Mouse (Mus musculus): ENCODE data around the gene B3gnt2. TPM values are rescaled to one million over a fixed set of nuclear protein-coding genes. Genes with fewer than 3 reads are reported as not detected.
A peak's percentile ranks its signal among the peaks of the same experiment; 100 is the strongest.

Gene B3gnt2
- polyA plus RNA-seq, 1 experiment from 2014 or later: 6.9 TPM

DNA sequence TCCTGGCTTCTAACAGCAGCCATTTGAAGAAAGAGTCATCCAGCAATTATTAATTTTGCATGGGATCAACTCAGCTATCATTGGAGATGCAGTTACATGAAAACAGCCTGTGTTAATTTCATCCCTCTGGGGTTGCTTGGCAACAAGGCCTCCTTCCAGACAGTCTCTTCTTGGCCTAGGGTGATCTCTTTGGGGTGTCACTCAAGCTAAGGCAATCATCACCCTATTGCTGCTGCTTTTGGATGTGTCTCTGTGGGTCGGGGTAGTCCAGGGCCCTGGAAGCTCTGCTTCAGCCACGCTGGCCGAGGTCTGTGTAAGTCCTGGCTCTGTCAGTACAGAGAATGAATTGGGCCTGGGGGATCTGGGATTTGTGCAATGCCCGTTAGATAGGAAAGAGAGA is 14.5 kb upstream of the B3gnt2 start:
- WGBS: 76% methylated on average over 4 of the region's 4 CpGs
- Histone ChIP-seq H3K4me3 (ENCODE audit: low read length) (no peak overlapping the region), H3K27ac (ENCODE audit: low read length) (no peak overlapping the region)

DNA sequence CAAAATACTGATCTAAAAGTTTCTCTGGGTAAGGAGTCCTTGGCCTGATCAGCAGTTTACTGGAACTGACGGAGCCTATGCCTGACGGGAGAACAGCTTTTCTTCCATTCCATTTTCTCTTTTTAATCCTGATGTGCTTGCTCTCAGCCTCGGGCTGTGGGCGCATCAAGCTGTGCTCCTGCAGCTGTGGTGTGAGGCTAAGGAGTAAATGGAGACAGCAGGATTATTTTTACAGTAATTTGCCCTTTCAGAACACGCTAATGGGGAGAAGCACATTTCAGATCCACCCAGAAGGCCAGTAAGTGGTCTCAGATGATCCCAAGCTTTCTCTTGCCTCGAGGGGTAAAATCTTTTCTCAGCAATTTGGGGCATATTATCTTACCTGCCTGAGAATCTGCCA is 14.0 kb upstream of the B3gnt2 start:
- 76% methylated on average over 6 of the region's 6 CpGs for WGBS
- Histone ChIP-seq H3K9ac (ENCODE audit: low read length) (no peak overlapping the region), H3K4me3 (ENCODE audit: low read length) (no peak overlapping the region), H3K27me3 (ENCODE audit: control insufficient read depth, insufficient read depth, low read length) (no peaks in the 10 kb centered on the region), H3K27ac (ENCODE audit: low read length) (no peak overlapping the region), H3K4me1 (ENCODE audit: control insufficient read depth, insufficient read depth, low read length) (peaks cover 5% of the 10 kb centered on the region; the same call in 1 of the 2 replicates), H3K4me2 (ENCODE audit: low read depth, low read length) (no peak overlapping the region), H3K36me3 (ENCODE audit: control insufficient read depth, insufficient read depth) (no peaks in the 10 kb centered on the region), H3K9me3 (replicated peaks; ENCODE audit: control insufficient read depth, low read length) (no peaks in the 10 kb centered on the region)
- no peak for ATAC-seq (replicated peaks; ENCODE audit: extremely low read depth, insufficient read depth, low FRiP score)

More for the DNA sequence above, 14.5 kb upstream of the B3gnt2 start:
- no peak for ATAC-seq (replicated peaks; ENCODE audit: extremely low read depth, insufficient read depth, low FRiP score)
- no peaks in the 10 kb centered on the region for H3K9me3 ChIP-seq (replicated peaks; ENCODE audit: control insufficient read depth, low read length)
- peaks cover 5% of the 10 kb centered on the region; the same call in 1 of the 2 replicates for H3K4me1 ChIP-seq (ENCODE audit: control insufficient read depth, insufficient read depth, low read length)
- no peak overlapping the region for H3K4me2 ChIP-seq (ENCODE audit: low read depth, low read length)
- H3K36me3 ChIP-seq (ENCODE audit: control insufficient read depth, insufficient read depth): no peaks in the 10 kb centered on the region
- H3K27me3 ChIP-seq (ENCODE audit: control insufficient read depth, insufficient read depth, low read length): no peaks in the 10 kb centered on the region
- no peak overlapping the region for H3K9ac ChIP-seq (ENCODE audit: low read length)

DNA sequence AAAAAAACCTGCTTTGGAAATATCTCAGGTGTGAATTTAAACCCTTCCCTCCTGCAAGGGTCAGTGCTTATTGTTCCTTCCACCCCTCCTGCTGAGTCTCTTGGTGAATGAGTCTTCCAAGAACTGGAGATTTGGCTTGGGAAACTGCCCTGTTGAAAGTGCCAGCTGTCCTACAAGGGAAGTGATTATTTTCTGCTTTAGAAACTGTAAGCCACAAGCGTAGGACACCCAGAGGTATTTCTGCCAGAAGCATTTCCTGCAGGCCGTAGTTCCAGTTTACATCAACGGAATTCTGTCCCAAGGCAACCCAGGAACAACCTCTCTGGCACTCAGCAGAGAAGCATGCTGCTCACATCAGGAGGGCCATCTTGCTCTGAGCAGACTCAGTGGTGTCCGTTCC is 12.6 kb upstream of the B3gnt2 start:
- no peak for ATAC-seq (replicated peaks; ENCODE audit: extremely low read depth, insufficient read depth, low FRiP score)
- no peaks in the 10 kb centered on the region for H3K36me3 ChIP-seq (ENCODE audit: control insufficient read depth, insufficient read depth)
- H3K9ac ChIP-seq (ENCODE audit: low read length): no peak overlapping the region
- no peak overlapping the region for H3K4me3 ChIP-seq (ENCODE audit: low read length)
- no peaks in the 10 kb centered on the region for H3K27me3 ChIP-seq (ENCODE audit: control insufficient read depth, insufficient read depth, low read length)
- peaks cover 5% of the 10 kb centered on the region; the same call in 1 of the 2 replicates for H3K4me1 ChIP-seq (ENCODE audit: control insufficient read depth, insufficient read depth, low read length)
- H3K4me2 ChIP-seq (ENCODE audit: low read depth, low read length): no peak overlapping the region
- no peaks in the 10 kb centered on the region for H3K9me3 ChIP-seq (replicated peaks; ENCODE audit: control insufficient read depth, low read length)
- WGBS: 60% methylated on average over 4 of the region's 4 CpGs
- peak overlapping the region; percentile 68; the same call in 1 of the 2 replicates for H3K27ac ChIP-seq (ENCODE audit: low read length)

DNA sequence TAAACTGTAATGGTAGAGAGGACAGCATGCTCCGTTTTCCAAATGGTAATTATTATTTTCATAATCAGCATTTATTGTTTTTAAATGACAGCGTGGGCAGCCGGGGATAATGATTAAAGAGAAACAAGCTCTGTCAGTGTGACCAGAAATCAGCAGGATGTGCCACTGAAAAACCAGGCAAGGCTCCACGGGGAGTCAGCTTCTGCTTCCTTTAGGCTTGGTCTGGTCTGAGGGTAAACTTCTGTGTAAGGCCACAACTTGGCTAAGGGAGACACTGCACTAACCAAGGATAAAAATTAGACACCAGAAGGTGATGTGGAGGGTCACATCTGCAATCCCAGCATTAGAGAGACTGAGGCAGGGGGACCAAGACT is 11.5 kb upstream of the B3gnt2 start:
- no peak for ATAC-seq (replicated peaks; ENCODE audit: extremely low read depth, insufficient read depth, low FRiP score)
- peaks cover 5% of the 10 kb centered on the region; the same call in 1 of the 2 replicates for H3K4me1 ChIP-seq (ENCODE audit: control insufficient read depth, insufficient read depth, low read length)
- no peaks in the 10 kb centered on the region for H3K9me3 ChIP-seq (replicated peaks; ENCODE audit: control insufficient read depth, low read length)
- H3K4me2 ChIP-seq (ENCODE audit: low read depth, low read length): peak overlapping the region; percentile 49
- peak overlapping the region; percentile 68 for H3K27ac ChIP-seq (ENCODE audit: low read length)
- H3K9ac ChIP-seq (ENCODE audit: low read length): no peak overlapping the region
- peak overlapping the region; percentile 27; the same call in 1 of the 2 replicates for H3K4me3 ChIP-seq (ENCODE audit: low read length)
- no peaks in the 10 kb centered on the region for H3K36me3 ChIP-seq (ENCODE audit: control insufficient read depth, insufficient read depth)
- no peaks in the 10 kb centered on the region for H3K27me3 ChIP-seq (ENCODE audit: control insufficient read depth, insufficient read depth, low read length)
- WGBS: 41% methylated on average over 4 of the region's 4 CpGs

DNA sequence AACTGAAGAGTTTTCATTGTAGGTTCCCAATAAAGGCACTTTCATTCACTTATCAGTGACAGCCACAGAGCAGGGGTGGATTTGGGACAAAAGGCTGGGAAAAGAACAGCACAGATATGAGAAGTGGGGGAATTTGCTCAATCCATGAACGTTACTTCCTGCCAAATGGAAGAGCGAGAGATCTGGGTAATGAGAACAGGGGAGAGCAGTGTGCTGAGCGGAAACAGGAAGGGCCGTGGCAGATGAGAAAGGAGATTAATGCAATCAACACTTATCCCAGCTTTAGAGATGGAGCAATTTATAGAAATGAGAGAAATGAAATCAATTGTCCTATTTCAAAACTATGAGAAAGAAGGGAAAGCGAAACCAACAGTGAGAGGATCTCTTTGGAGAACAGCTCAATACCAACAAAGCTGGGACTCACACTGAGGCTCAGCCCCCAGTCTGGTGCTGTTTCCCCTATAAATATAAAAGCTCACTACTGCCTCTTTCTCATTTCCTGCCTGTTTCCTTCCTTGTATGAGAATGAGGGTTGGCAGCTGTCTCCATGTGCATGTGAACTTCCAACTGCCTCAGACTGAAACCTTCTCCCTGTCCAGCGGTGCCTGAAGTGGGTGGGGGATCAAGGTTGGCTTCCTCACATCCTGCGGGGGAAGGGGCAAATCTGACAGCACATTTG is 11.0 kb upstream of the B3gnt2 start:
- H3K4me2 ChIP-seq (ENCODE audit: low read depth, low read length): peak overlapping the region; percentile 49
- WGBS: 53% methylated on average over 7 of the region's 7 CpGs
- peak overlapping the region; percentile 27 for H3K4me3 ChIP-seq (ENCODE audit: low read length)
- no peak overlapping the region for H3K9ac ChIP-seq (ENCODE audit: low read length)
- peak; percentile 53; the same call in 1 of the 2 replicates for ATAC-seq (replicated peaks; ENCODE audit: extremely low read depth, insufficient read depth, low FRiP score)
- H3K4me1 ChIP-seq (ENCODE audit: control insufficient read depth, insufficient read depth, low read length): peaks cover 5% of the 10 kb centered on the region; the same call in 1 of the 2 replicates
- no peaks in the 10 kb centered on the region for H3K36me3 ChIP-seq (ENCODE audit: control insufficient read depth, insufficient read depth)
- no peaks in the 10 kb centered on the region for H3K27me3 ChIP-seq (ENCODE audit: control insufficient read depth, insufficient read depth, low read length)
- H3K9me3 ChIP-seq (replicated peaks; ENCODE audit: control insufficient read depth, low read length): no peaks in the 10 kb centered on the region
- H3K27ac ChIP-seq (ENCODE audit: low read length): peak overlapping the region; percentile 68

DNA sequence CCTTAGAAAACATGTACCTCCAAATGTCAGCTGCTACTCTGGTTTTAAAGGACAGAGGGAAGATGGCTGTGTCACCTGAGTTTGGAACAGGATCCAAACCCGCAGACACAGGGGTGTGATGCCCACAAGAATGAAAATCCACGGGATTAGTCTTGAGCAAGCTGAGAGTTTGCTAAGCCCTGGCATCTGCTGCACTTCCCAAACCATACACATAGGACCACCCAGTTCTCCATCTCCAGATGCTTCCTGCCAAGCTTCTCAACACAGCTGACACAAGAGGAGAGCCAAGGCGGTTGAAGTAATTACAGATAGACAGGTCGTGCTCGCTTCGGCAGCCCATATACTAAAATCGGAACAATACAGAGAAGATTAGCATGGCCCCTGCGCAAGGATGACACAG is 7.8 kb upstream of the B3gnt2 start:
- no peak overlapping the region for H3K4me3 ChIP-seq (ENCODE audit: low read length)
- no peaks in the 10 kb centered on the region for H3K36me3 ChIP-seq (ENCODE audit: control insufficient read depth, insufficient read depth)
- 75% methylated on average over 8 of the region's 8 CpGs for WGBS
- no peaks in the 10 kb centered on the region for H3K9me3 ChIP-seq (replicated peaks; ENCODE audit: control insufficient read depth, low read length)
- H3K4me1 ChIP-seq (ENCODE audit: control insufficient read depth, insufficient read depth, low read length): peaks cover 5% of the 10 kb centered on the region; the same call in 1 of the 2 replicates
- no peak overlapping the region for H3K9ac ChIP-seq (ENCODE audit: low read length)
- no peak overlapping the region for H3K27ac ChIP-seq (ENCODE audit: low read length)
- no peak overlapping the region for H3K4me2 ChIP-seq (ENCODE audit: low read depth, low read length)
- H3K27me3 ChIP-seq (ENCODE audit: control insufficient read depth, insufficient read depth, low read length): no peaks in the 10 kb centered on the region
- no peak for ATAC-seq (replicated peaks; ENCODE audit: extremely low read depth, insufficient read depth, low FRiP score)

- no peak overlapping the region for H3K9ac ChIP-seq (ENCODE audit: low read length)
- no peak overlapping the region for H3K4me3 ChIP-seq (ENCODE audit: low read length)
- H3K36me3 ChIP-seq (ENCODE audit: control insufficient read depth, insufficient read depth): no peaks in the 10 kb centered on the region
- no peak for ATAC-seq (replicated peaks; ENCODE audit: extremely low read depth, insufficient read depth, low FRiP score)
- no peaks in the 10 kb centered on the region for H3K9me3 ChIP-seq (replicated peaks; ENCODE audit: control insufficient read depth, low read length)
- H3K27me3 ChIP-seq (ENCODE audit: control insufficient read depth, insufficient read depth, low read length): no peaks in the 10 kb centered on the region
- H3K4me1 ChIP-seq (ENCODE audit: control insufficient read depth, insufficient read depth, low read length): 0 out of 2 replicates have a peak, but pooled peaks cover 2% of the 10 kb centered on the region
- H3K27ac ChIP-seq (ENCODE audit: low read length): no peak overlapping the region
- WGBS: 81% methylated on average over 5 of the region's 5 CpGs
- H3K4me2 ChIP-seq (ENCODE audit: low read depth, low read length): no peak overlapping the region
Observed at GRCm38 (mm10) chr11:22867691-22868090, 6.9 kb upstream of the B3gnt2 start.

DNA sequence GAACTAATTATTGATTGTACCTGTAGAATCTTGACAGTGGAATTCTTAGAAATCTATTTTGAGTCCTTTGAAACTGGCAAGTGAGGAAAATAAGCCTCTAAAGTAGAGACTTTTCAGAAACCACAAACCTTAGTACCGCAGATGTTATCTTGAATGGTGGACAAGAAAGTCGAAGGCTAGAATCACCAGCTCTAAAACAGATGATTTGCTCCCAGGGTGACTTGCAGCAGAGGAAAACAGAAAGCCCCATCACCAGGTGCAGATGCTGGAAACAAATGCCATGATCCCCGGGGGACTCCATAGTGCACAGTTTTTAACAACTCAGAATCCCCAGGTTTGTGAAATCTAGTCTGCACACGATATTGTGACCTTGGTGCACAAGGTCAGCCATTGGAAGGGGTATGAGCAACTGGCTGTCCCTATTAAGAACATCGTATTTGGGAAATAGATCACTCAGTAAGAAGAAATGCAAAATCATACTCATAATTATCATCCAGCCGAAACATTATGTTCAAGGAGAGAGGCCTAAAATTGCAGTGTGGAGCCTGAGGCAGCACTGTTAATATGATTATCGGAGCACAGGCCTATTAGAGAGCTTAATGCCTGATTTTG is 5.0 kb upstream of the B3gnt2 start:
- Histone ChIP-seq H3K4me1 (ENCODE audit: control insufficient read depth, insufficient read depth, low read length) (peaks cover 1% of the 10 kb centered on the region; the same call in 1 of the 2 replicates), H3K36me3 (ENCODE audit: control insufficient read depth, insufficient read depth) (no peaks in the 10 kb centered on the region), H3K4me3 (ENCODE audit: low read length) (no peak overlapping the region), H3K9ac (ENCODE audit: low read length) (no peak overlapping the region), H3K27me3 (ENCODE audit: control insufficient read depth, insufficient read depth, low read length) (no peaks in the 10 kb centered on the region; the same call in 1 of the 2 replicates), H3K27ac (ENCODE audit: low read length) (no peak overlapping the region), H3K9me3 (replicated peaks; ENCODE audit: control insufficient read depth, low read length) (no peaks in the 10 kb centered on the region), H3K4me2 (ENCODE audit: low read depth, low read length) (no peak overlapping the region)
- 80% methylated on average over 7 of the region's 7 CpGs for WGBS
- no peak for ATAC-seq (replicated peaks; ENCODE audit: extremely low read depth, insufficient read depth, low FRiP score)

All from heart, embryonic 16.5 days (tissue).